ENCODE assay signal across 8 mouse cellular contexts in genomic region chr7:132656075-132656474, GRCm38 (mm10). TPM values are rescaled to one million over a fixed set of nuclear protein-coding genes. Genes with fewer than 3 reads are reported as not detected.
A peak's percentile ranks its signal among the peaks of the same experiment; 100 is the strongest.
DNase-seq lines count a peak whose midpoint lies in the region; ATAC-seq and TF ChIP-seq lines count a peak whose summit lies in the region.

No protein-coding gene starts in this region.

- TF ChIP-seq CTCF in olfactory bulb, adult 2 months (IDR thresholded peaks at IDR 0.05; ENCODE audit: insufficient read depth, low read depth, low read length) = peak; percentile 90

- H3K4me1 ChIP-seq in hindbrain, embryonic 10.5 days (replicated peaks) = peaks cover 58% of the 10 kb centered on the region
- peaks cover 50% of the 10 kb centered on the region for H3K4me1 ChIP-seq in lung, embryonic 15.5 days
- H3K4me1 ChIP-seq in olfactory bulb, adult 2 months (ENCODE audit: control insufficient read depth, insufficient read depth, low read length) = peaks cover 29% of the 10 kb centered on the region

- peak overlapping the region; percentile 80 for H3K27ac ChIP-seq in hindbrain, embryonic 10.5 days
- H3K27ac ChIP-seq in lung, embryonic 15.5 days = peak overlapping the region; percentile 89
- H3K27ac ChIP-seq in olfactory bulb, adult 2 months (ENCODE audit: insufficient read depth, low read depth, low read length) = 0 out of 2 replicates have a peak overlapping the region, but pooled peaks have one; percentile 21

- H3K27me3 ChIP-seq in hindbrain, embryonic 10.5 days (ENCODE audit: insufficient read depth, poor library complexity, severe bottlenecking) = no peaks in the 10 kb centered on the region
- H3K27me3 ChIP-seq in lung, embryonic 15.5 days = no peaks in the 10 kb centered on the region

- WGBS in hindbrain, embryonic 10.5 days = 18% methylated on average over 9 of the region's 9 CpGs
- WGBS in lung, embryonic 15.5 days = 16% methylated on average over 9 of the region's 9 CpGs
- WGBS in olfactory bulb, adult 2 months = 12% methylated on average over 9 of the region's 9 CpGs

- H3K9me3 ChIP-seq in hindbrain, embryonic 10.5 days = no peaks in the 10 kb centered on the region
- no peaks in the 10 kb centered on the region for H3K9me3 ChIP-seq in lung, embryonic 15.5 days

- ATAC-seq in frontal cortex, adult (ENCODE audit: low TSS enrichment) = peak; percentile 66
- peak; percentile 54; the same call in 1 of the 2 replicates for ATAC-seq in lung, embryonic 15.5 days (ENCODE audit: borderline replicate concordance, extremely low read depth, low FRiP score, low TSS enrichment)

- H3K36me3 ChIP-seq in hindbrain, embryonic 10.5 days = no peaks in the 10 kb centered on the region
- H3K36me3 ChIP-seq in lung, embryonic 15.5 days = no peaks in the 10 kb centered on the region

- no peak overlapping the region for H3K4me2 ChIP-seq in lung, embryonic 15.5 days

- no peak overlapping the region for H3K9ac ChIP-seq in lung, embryonic 15.5 days

- DNase-seq in MN1 (ENCODE audit: low spot score) = peak; percentile 86
- DNase-seq in cerebellum, adult 8-10 months = peak; percentile 93
- peak; percentile 91 for DNase-seq in hindbrain, embryonic 10.5 days (ENCODE audit: low spot score)
- peak; percentile 70 for DNase-seq in layer of hippocampus, adult 9-10 months (ENCODE audit: low spot score)
- peak; percentile 71 to 74 for DNase-seq in thymus, adult 18-20 months

- no peak overlapping the region for H3K4me3 ChIP-seq in hindbrain, embryonic 10.5 days
- H3K4me3 ChIP-seq in lung, embryonic 15.5 days = no peak overlapping the region
- H3K4me3 ChIP-seq in olfactory bulb, adult 2 months (ENCODE audit: insufficient read depth, low read depth, low read length) = no peak overlapping the region

- no peak for TF ChIP-seq POLR2A in olfactory bulb, adult 2 months (IDR thresholded peaks at IDR 0.05; ENCODE audit: insufficient read depth, low read depth, low read length)

RNA-seq across cellular contexts. Expression of gene Lhpp, which starts 45.6 kb away (rescaled TPM):
- 18.0 and 18.9 TPM in 2 replicates for polyA plus RNA-seq in hindbrain, embryonic 10.5 days (2016; fragmentation: Nextera tagmentation; extraction: Ambion mirVana)
- 19.1 and 20.8 TPM in 2 replicates for polyA plus RNA-seq in lung, embryonic 15.5 days (2015; fragmentation: Nextera tagmentation; extraction: Ambion mirVana)
- polyA plus RNA-seq in olfactory bulb, adult 2 months (2012; ENCODE audit: insufficient read depth, insufficient read length, low replicate concordance, missing spikeins) = not detected in 2 replicates

RNA-seq across cellular contexts. Expression of gene Nkx1-2, which starts 56.6 kb away (rescaled TPM):
- polyA plus RNA-seq in hindbrain, embryonic 10.5 days (2016; fragmentation: Nextera tagmentation; extraction: Ambion mirVana) = 1.1 and 1.3 TPM in 2 replicates
- polyA plus RNA-seq in lung, embryonic 15.5 days (2015; fragmentation: Nextera tagmentation; extraction: Ambion mirVana) = not detected in 2 replicates
- not detected in 2 replicates for polyA plus RNA-seq in olfactory bulb, adult 2 months (2012; ENCODE audit: insufficient read depth, insufficient read length, low replicate concordance, missing spikeins)

Comparison
In these comparisons a context has a peak if more than half of its experiments do, and no peak if none do; other contexts are left out.
1. H3K27ac ChIP-seq: peak in every context shown above with its lines; median percentile 89 in lung, embryonic 15.5 days; 80 in hindbrain, embryonic 10.5 days; 21 in olfactory bulb, adult 2 months.
2. RNA of gene Lhpp, which starts 45.6 kb away (polyA plus RNA-seq): 19.1 to 20.8 TPM in lung, embryonic 15.5 days and 18.0 to 18.9 TPM in hindbrain, embryonic 10.5 days; not detected in olfactory bulb, adult 2 months; every median in the first group is over 10 times any median in the second.
3. Peak in every context shown above with its lines, with median percentiles within 50 percentile points of each other: DNase-seq.